Mouse (Mus musculus): ENCODE results near the gene Arpp21. TPM values are rescaled to one million over a fixed set of nuclear protein-coding genes. Genes with fewer than 3 reads are reported as not detected.

Gene Arpp21
- polyA plus RNA-seq, 1 experiment, result not detected

DNA sequence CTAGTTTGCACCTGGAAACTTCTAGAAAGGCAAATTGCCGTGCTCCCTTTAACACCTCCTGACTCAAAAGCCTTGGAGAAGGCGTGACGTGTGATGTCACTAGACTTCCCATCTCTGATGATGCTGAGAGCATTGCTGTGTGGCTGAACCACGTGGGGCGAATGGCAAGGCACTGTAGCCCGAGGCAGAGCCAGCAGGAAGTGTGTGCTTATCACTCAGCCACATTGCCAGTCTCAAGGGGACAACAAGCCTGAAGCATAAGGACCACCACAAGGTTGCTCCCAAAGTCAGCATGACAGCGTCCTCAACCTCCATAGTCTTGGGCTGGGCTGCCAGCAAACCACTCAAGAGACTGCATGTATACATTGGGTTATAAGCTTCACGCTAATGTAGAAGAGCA, 95.1 kb downstream of the Arpp21 start:
- no peak for TF ChIP-seq CTCF (IDR thresholded peaks at IDR 0.05; ENCODE audit: low read depth, low read length)
- no peak for TF ChIP-seq POLR2A (IDR thresholded peaks at IDR 0.05; ENCODE audit: insufficient read depth, low read length)
- TF ChIP-seq EP300 (IDR thresholded peaks at IDR 0.05; ENCODE audit: insufficient read depth, low read depth, low read length), result no peak
- no peaks in the 10 kb centered on the region for H3K9me3 ChIP-seq (replicated peaks; ENCODE audit: control insufficient read depth, insufficient read depth, low read length, poor library complexity, severe bottlenecking)
- no peaks in the 10 kb centered on the region for H3K36me3 ChIP-seq (ENCODE audit: control insufficient read depth, insufficient read depth, low read length, poor library complexity, severe bottlenecking)
- no peaks in the 10 kb centered on the region for H3K4me1 ChIP-seq (ENCODE audit: control insufficient read depth, insufficient read depth, low read length)
- no peak overlapping the region for H3K9ac ChIP-seq (ENCODE audit: low read depth, poor library complexity, severe bottlenecking)
- no peak overlapping the region for H3K4me3 ChIP-seq (ENCODE audit: low read depth, low read length)
- H3K27me3 ChIP-seq (ENCODE audit: control insufficient read depth, insufficient read depth, low read length, poor library complexity, severe bottlenecking), result no peaks in the 10 kb centered on the region
- no peak overlapping the region for H3K27ac ChIP-seq (ENCODE audit: insufficient read depth, low read length)

DNA sequence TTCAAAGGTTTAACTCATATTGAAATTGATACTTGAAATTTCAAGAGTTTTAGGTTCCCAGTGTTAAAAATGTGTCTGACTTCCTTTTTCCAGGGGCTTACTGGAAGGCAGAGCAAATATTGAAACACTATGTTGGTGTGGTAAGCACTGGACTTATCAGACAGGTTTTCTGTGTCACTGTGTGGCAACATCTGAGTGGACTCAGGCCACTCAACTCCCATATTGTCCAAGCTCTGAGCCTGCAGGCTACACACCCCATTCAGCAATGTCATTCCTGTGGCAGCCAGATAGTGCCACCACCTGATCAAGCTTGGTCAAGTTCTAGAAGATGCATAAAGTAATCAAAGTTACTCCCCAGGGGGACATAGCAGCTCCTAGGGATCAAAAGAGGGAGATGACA, 97.9 kb downstream of the Arpp21 start:
- Histone ChIP-seq H3K27ac (ENCODE audit: insufficient read depth, low read length) (no peak overlapping the region), H3K4me3 (ENCODE audit: low read depth, low read length) (no peak overlapping the region), H3K9me3 (replicated peaks; ENCODE audit: control insufficient read depth, insufficient read depth, low read length, poor library complexity, severe bottlenecking) (no peaks in the 10 kb centered on the region), H3K9ac (ENCODE audit: low read depth, poor library complexity, severe bottlenecking) (no peak overlapping the region), H3K27me3 (ENCODE audit: control insufficient read depth, insufficient read depth, low read length, poor library complexity, severe bottlenecking) (no peaks in the 10 kb centered on the region), H3K36me3 (ENCODE audit: control insufficient read depth, insufficient read depth, low read length, poor library complexity, severe bottlenecking) (no peaks in the 10 kb centered on the region), H3K4me1 (ENCODE audit: control insufficient read depth, insufficient read depth, low read length) (no peaks in the 10 kb centered on the region)
- no peak for TF ChIP-seq EP300 (IDR thresholded peaks at IDR 0.05; ENCODE audit: insufficient read depth, low read depth, low read length)
- no peak for TF ChIP-seq POLR2A (IDR thresholded peaks at IDR 0.05; ENCODE audit: insufficient read depth, low read length)
- TF ChIP-seq CTCF (IDR thresholded peaks at IDR 0.05; ENCODE audit: low read depth, low read length), result no peak

DNA sequence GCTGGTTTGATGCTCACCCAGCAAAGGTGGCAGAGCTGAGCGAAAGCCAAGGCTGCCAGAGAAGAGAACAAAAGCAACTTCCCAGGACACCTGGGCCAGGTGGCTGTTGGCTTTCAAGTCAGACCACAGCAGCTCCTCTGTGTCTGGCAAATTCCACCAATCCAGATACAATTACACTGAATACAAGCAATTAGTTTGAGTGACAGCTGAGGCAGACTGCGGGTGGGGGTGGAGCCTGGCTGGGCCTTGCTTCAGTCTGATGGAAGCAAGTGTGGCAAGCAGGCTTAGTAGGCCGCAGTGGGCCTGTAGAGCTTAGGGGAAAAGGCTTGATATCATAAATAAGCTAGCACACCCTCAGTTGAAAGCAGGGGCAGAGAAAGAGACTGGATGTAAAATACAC, 104.9 kb downstream of the Arpp21 start:
- H3K36me3 ChIP-seq (ENCODE audit: control insufficient read depth, insufficient read depth, low read length, poor library complexity, severe bottlenecking), result no peaks in the 10 kb centered on the region
- TF ChIP-seq POLR2A (IDR thresholded peaks at IDR 0.05; ENCODE audit: insufficient read depth, low read length) (no peak), CTCF (IDR thresholded peaks at IDR 0.05; ENCODE audit: low read depth, low read length) (no peak), EP300 (IDR thresholded peaks at IDR 0.05; ENCODE audit: insufficient read depth, low read depth, low read length) (no peak)
- no peaks in the 10 kb centered on the region for H3K27me3 ChIP-seq (ENCODE audit: control insufficient read depth, insufficient read depth, low read length, poor library complexity, severe bottlenecking)
- H3K27ac ChIP-seq (ENCODE audit: insufficient read depth, low read length), result no peak overlapping the region
- H3K9ac ChIP-seq (ENCODE audit: low read depth, poor library complexity, severe bottlenecking), result no peak overlapping the region
- no peak overlapping the region for H3K4me3 ChIP-seq (ENCODE audit: low read depth, low read length)
- H3K4me1 ChIP-seq (ENCODE audit: control insufficient read depth, insufficient read depth, low read length), result no peaks in the 10 kb centered on the region
- H3K9me3 ChIP-seq (replicated peaks; ENCODE audit: control insufficient read depth, insufficient read depth, low read length, poor library complexity, severe bottlenecking), result no peaks in the 10 kb centered on the region

DNA sequence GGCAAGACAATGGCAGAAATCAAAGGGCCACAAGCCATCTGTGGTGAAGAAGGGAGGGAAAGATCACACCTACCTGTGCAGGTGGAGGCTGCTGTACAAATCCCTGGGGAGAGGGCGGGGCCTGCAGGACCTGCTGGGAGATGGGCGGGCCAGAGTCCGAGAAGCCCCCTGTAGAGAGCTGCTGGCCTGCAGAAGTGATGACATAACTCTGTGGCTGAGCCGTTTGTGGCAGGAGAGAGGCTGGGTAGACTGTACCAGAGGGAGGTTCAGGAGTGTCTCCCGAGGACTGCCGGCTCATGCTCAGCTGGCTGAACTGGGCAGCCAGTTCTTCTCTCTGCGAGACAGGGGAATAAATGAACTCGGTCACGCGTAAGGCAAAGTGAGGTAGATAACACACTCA, 111.1 kb downstream of the Arpp21 start:
- no peak for TF ChIP-seq EP300 (IDR thresholded peaks at IDR 0.05; ENCODE audit: insufficient read depth, low read depth, low read length)
- no peak for TF ChIP-seq POLR2A (IDR thresholded peaks at IDR 0.05; ENCODE audit: insufficient read depth, low read length)
- TF ChIP-seq CTCF (IDR thresholded peaks at IDR 0.05; ENCODE audit: low read depth, low read length), result no peak
- Histone ChIP-seq H3K36me3 (ENCODE audit: control insufficient read depth, insufficient read depth, low read length, poor library complexity, severe bottlenecking) (no peaks in the 10 kb centered on the region), H3K27me3 (ENCODE audit: control insufficient read depth, insufficient read depth, low read length, poor library complexity, severe bottlenecking) (peaks cover 2% of the 10 kb centered on the region), H3K9ac (ENCODE audit: low read depth, poor library complexity, severe bottlenecking) (no peak overlapping the region), H3K9me3 (replicated peaks; ENCODE audit: control insufficient read depth, insufficient read depth, low read length, poor library complexity, severe bottlenecking) (no peaks in the 10 kb centered on the region; the same call in 1 of the 2 replicates), H3K4me1 (ENCODE audit: control insufficient read depth, insufficient read depth, low read length) (no peaks in the 10 kb centered on the region), H3K4me3 (ENCODE audit: low read depth, low read length) (no peak overlapping the region), H3K27ac (ENCODE audit: insufficient read depth, low read length) (no peak overlapping the region)

DNA sequence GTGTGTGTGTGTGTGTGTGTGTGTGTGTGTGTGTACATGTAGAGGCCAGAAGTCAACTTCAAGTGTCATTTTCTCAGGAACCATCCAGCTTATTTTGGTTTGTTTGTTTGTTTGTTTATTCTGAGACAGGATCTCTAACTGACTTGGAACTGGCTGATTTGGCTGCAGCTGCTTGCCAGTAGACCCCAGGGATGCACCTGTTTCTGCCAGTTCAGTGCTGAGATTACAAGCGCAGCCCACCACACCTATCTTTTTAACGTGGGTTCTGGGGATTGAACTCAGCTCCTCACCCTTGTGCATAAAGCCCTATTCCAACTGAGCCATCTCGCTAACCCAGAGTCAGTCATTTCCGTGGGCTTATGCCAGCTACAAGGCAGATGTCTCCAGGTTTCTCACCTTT, 111.6 kb downstream of the Arpp21 start:
- H3K27me3 ChIP-seq (ENCODE audit: control insufficient read depth, insufficient read depth, low read length, poor library complexity, severe bottlenecking), result peaks cover 2% of the 10 kb centered on the region
- H3K4me3 ChIP-seq (ENCODE audit: low read depth, low read length), result no peak overlapping the region
- H3K4me1 ChIP-seq (ENCODE audit: control insufficient read depth, insufficient read depth, low read length), result no peaks in the 10 kb centered on the region
- no peak overlapping the region for H3K27ac ChIP-seq (ENCODE audit: insufficient read depth, low read length)
- H3K9me3 ChIP-seq (replicated peaks; ENCODE audit: control insufficient read depth, insufficient read depth, low read length, poor library complexity, severe bottlenecking), result no peaks in the 10 kb centered on the region; the same call in 1 of the 2 replicates
- TF ChIP-seq POLR2A (IDR thresholded peaks at IDR 0.05; ENCODE audit: insufficient read depth, low read length) (no peak), CTCF (IDR thresholded peaks at IDR 0.05; ENCODE audit: low read depth, low read length) (no peak), EP300 (IDR thresholded peaks at IDR 0.05; ENCODE audit: insufficient read depth, low read depth, low read length) (no peak)
- no peak overlapping the region for H3K9ac ChIP-seq (ENCODE audit: low read depth, poor library complexity, severe bottlenecking)
- no peaks in the 10 kb centered on the region for H3K36me3 ChIP-seq (ENCODE audit: control insufficient read depth, insufficient read depth, low read length, poor library complexity, severe bottlenecking)

DNA sequence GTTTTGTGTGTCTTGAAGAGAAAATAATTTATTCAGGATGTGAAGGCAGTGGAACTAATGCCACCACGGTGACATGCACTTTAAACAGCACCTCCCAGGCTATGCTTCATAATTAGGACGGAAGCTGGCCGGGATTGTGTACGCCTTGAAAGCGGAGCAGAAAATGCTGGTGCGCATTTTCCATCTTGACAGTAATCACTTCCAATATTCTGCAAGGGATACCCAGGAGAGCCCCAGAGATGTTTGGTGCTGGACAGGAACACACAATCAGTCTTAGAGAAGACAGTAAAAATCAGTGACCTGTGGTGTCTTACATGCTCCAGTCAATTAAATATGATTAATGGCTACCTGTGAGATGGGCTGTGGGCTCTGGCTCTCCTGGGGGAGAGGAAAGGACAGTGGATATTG, 112.3 kb downstream of the Arpp21 start:
- Histone ChIP-seq H3K9me3 (replicated peaks; ENCODE audit: control insufficient read depth, insufficient read depth, low read length, poor library complexity, severe bottlenecking) (no peaks in the 10 kb centered on the region; the same call in 1 of the 2 replicates), H3K4me1 (ENCODE audit: control insufficient read depth, insufficient read depth, low read length) (peaks cover 1% of the 10 kb centered on the region), H3K27ac (ENCODE audit: insufficient read depth, low read length) (no peak overlapping the region), H3K9ac (ENCODE audit: low read depth, poor library complexity, severe bottlenecking) (no peak overlapping the region), H3K36me3 (ENCODE audit: control insufficient read depth, insufficient read depth, low read length, poor library complexity, severe bottlenecking) (no peaks in the 10 kb centered on the region), H3K4me3 (ENCODE audit: low read depth, low read length) (no peak overlapping the region), H3K27me3 (ENCODE audit: control insufficient read depth, insufficient read depth, low read length, poor library complexity, severe bottlenecking) (peaks cover 2% of the 10 kb centered on the region)
- TF ChIP-seq EP300 (IDR thresholded peaks at IDR 0.05; ENCODE audit: insufficient read depth, low read depth, low read length) (no peak), POLR2A (IDR thresholded peaks at IDR 0.05; ENCODE audit: insufficient read depth, low read length) (no peak), CTCF (IDR thresholded peaks at IDR 0.05; ENCODE audit: low read depth, low read length) (no peak)
